Mouse (Mus musculus) naive thymus-derived CD4-positive, alpha-beta T cell, adult 2 months (primary cell): ENCODE data around the gene Tollip.

Experiments
- DNase-seq: peaks from one replicate; pipeline ENCODE4 v3.0.0-alpha.2; 2011; ENCODE audit warnings: low read depth

Tollip gene

DNA sequence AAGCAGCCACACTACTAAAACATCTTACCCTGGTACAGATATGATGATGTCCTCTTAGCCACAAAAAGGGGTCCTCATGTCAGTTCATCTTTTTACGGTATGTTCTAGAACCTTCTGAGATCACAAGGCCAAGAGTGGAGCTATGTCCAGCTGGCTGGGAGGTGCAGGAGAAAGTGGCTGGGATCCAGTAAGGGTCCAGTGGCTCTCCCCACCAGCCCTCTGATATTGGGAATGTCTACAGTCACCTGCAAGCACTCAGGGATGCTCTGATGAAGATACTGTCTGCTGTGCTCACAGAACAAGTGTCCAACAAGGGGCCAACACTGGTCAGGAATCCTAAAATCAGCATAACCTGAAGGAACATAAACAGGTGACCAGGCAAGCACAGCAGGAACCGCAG, at the start of gene Tollip:
Tollip (minus strand) TSS at position 101 of the 400 bp plus-strand sequence.
- DNase-seq, result no peak

DNA sequence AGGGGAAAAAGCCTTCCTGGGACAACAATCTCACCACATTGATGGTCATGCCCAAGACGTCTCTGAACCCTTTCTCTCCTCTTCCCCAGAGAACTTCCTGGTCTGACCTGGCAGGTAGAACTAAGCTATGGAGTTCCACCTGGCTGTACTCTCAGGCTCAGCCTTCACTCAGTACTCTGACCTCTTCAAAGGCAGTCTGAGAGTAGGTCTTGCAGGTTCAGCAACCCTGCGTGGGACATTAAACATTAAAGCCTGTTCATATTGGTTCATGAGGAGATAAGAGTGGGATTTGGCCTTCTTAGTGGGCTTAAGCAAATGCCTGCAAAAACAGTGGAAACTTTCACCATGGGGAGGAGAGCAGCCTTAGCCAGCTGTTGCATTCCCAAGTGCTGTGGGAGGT, 48.0 kb upstream of the Tollip start:
- DNase-seq, result no peak

DNA sequence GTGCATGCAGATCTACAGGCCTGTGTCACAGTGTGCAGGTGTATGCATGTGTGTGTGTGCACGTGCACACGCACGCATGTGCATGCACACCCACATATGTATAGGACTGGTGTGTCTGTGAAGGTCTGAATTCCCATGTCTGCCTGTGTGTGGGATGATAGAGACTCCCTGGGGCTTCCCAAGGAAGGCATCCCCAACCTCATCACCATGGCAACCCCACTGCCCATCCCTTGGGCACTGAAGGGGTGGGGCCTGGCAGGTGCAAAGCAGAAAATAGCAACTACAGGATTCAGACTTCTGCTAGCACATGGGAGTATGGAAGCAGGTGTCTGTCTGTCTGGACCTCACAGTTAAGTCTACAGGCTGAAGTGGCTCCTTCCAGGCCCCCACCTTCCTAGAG, 44.2 kb upstream of the Tollip start:
- DNase-seq, result no peak

DNA sequence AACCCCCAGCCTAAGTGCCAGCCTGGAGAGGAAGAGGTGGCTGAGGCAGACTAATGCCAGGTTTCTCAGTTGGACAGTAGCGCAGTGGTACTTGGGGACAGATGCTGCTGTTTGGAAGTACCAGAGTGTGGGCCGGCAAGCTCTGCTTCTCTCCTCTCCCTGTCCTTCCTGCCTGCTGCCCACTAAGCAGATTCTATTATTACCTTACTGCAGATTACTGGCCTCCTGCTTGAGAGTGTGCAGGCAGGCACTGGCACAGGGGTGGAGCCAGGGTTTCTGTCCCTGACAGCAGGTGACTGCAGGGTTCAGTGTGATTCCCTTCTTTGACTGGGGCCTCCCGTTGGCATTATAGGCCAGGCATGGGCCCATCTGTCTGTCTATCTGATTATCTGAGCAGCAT, 43.2 kb upstream of the Tollip start:
- no peak for DNase-seq

DNA sequence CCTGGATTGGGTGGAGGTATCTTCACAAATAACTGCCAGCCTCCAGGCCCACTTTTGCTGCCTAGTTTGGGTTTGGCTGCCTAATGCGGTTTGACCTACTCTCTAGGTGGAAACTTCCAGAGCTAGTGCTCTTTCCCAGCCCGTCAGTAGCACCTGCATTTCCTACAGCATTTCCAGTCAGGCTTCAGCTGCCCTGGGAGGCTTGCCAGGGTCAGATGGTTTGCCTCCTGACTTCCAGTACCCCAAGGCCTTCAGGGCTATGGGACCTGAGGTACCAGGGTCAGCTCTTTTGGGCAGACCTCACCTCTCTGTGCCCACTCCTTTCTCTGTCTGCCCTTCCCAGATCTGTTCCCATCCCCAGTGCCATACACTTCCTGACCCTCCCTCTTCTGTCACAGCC, 42.6 kb upstream of the Tollip start:
- no peak for DNase-seq

DNA sequence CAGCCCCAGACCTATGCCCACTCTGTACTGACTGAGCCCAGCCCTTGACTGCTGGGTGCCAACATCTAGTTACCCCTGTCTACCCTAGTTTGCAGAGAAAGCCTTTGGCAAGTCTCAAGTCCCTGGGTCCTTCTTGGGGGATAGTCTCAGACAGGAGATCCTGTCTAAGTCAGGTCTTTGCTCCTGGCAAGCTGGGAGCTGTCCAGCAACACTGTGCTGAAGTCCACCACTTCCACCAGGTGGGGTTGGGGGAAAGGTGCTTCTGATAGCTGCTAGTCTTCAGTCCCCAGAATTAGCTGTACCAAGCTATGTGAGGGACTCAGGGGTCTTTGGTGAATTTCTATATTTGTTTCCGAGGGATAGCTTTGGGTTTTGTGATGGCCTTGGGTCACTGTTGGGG, 40.8 kb upstream of the Tollip start:
- no peak for DNase-seq

DNA sequence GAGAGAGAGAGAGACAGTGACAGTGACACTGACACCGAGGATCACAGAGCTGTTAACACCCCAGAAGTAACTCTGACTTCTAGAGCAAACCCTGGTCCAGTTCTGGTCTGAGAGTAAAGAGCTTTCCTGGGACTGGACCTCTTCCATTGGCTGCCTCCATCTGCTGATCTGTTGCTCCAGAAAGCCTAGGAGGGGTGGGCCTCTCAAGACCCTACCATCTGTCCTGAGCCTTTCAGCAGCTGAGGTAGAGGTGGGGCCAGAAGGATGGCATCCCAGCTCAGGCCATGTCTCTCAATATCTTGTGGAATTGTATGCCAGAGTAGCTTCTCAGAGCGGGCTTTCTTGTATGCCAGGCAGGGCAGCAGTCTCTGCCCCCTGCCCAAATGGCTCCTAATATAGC, 39.9 kb upstream of the Tollip start:
- DNase-seq, result no peak

DNA sequence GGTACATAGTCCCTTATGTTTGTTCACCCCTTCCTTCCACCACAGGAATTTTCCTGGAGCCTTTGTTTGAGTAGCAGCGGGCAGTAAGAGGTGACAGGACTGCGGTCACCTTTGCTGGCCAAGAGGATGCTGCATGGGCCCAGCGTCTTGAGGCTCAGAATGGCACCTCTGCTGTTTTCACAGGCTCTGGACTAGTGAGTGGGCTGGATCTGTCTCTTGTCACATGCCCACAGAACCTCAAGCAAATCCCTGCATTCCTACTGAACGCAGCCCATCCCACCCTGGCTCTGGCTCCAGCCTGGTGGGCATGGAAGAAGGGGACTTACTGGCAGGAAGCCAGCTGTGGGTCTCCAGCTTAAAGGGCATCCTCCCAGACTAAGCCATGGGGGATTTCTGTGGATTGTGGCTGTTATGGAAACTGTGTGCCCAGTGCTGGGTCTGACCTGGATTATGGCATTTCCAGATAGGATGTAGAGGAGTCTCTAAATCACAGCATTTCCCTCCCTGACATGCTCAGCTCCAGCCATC, 39.3 kb upstream of the Tollip start:
- no peak for DNase-seq

DNA sequence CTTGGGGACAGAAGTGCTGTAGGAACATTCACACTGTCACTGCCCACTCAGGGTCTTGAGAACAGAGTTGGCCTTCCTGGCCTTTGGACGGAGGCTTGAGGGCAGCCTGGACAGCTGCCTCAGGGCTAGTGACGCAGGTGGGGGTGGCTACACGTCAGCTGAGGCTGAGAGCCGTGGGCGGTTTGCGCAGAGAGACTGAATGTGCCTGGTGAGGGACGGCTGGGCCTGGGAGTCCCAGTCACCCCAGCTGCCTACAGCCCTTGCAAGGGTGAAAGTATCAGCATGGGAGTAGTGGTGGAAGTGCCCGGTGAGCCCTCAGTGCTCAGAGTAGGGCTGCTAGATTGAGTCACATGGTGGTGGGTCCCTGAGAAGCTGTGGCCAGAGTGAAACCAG, 37.9 kb upstream of the Tollip start:
- DNase-seq, result no peak

DNA sequence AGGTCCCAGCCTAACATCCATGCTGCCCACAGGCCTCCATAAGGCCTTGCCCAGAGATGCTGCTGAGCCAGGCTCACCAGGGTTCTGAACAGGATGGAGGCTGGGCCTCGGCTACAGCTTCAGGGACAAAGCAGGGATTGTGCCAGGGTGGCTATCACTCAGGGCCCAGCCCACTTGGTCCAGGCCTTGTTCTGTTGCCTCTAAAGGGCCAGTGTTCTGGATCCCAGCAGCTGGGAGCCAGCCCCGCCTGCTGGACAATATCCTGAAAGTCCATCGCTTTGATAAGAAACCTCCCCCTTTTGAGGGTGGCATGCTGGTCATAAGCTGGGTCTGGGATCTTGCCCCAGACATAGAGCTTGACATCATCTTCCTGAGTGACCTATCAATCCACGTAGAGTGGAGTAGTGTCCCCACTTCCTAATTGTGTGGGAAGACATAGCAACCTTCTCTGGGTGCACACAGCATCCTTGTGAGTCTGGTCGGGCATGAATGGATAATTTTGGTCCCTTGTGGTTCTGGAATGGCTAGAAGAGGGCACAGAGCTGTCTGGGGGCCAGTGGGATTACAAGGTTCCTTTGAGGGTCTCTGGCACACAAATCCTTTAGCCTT, 37.4 kb upstream of the Tollip start:
- no peak for DNase-seq

DNA sequence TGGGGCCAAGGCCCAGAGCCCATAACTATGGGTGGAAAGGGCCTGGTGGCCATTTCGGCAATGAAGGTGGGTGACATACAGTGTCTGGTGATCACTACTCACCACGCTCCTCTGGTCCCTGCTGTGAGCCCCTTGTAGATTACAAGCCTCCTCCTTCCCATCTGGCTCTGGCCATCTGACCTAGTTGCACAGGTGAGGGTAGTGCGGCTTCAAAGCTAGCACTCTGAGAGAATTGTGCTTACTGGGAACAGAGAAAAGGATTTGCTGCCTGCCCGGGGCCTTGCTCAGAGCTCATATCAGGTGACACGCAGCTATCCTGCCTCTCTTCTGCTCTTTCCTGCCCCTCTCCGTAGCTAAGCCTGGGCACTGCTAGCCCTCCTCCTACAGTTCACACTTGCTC, 35.3 kb upstream of the Tollip start:
- no peak for DNase-seq

DNA sequence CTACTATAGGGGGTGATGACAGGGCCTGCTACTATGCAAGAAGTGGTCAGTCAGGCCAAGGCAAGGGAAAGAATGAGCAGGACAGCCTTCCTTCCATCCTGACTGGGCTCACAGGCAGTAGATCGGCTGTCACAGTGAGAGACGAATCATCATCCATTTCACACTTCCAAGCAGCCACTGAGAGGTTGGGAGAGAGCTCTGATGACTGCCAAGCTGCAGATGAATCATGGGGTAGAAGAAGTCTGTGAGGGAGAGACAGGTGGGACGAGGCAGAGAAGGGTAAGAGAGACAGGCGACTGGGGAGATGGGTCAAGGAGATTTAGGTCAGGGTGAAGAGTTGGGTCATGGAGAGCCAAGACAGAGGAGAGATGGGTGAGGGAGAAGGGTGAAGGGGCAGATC, 34.6 kb upstream of the Tollip start:
- DNase-seq, result no peak

DNA sequence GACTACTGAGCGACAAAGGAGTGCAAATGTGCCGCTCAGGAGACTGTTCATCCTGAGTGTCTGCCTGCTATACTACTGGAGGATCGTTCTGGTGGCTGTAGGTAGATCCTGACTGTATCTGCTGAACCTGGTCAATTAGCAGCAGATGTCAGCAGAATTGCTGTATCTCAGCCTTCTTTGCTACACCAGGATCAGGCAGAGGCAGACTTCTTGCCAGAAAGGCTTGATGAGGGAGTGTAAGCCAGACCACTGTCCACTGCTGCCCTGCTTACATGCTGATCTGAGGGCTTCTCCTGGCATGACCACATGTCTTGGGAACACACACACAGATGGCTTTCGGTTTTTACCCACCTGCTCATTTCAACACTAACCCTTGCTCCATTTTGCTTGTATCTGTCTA, 33.5 kb upstream of the Tollip start:
- DNase-seq, result no peak

DNA sequence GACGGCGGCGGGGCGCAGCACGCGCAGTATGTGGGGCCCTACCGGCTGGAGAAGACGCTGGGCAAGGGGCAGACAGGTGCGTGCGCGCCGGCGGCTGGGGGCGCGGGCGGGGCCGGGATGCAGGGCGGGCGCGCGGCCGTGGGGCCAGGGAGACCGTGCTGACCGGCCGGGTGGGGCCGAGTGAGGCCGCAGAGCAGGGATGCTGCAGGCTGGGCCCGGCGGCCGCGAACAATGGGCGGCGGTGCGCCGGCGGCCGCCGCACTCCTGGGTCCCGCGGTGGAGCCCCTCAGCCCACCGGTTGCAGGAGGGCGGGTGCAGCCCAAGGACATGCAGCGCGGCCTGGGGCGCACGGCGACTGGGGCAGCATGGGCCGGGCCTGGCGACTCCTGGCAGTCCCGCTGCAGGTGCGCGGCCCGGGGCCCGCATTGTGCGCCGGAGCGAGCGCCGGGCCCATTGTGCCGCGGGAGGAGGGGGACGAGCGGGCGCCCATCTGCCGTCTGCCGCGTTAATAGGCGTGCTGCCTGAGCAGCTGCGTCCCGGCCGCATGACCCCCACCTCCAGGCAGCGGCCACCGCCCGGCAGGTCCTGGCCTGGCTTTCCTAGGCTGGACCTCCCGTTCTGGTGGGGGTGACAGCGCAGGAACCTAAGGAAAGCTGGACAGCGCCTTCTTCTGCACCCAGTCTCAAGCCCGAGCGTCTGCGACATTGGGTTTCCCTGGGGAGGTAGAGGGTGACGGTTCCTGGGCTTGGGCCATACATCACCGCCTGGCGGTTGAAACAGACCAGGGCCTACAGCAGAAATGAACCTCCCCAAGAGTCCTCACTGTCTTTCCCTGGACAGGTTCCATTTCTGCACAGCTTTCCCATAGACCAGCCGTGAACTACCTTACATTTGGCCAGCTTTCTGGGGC, 32.1 kb upstream of the Tollip start:
- peak; percentile 15 for DNase-seq

DNA sequence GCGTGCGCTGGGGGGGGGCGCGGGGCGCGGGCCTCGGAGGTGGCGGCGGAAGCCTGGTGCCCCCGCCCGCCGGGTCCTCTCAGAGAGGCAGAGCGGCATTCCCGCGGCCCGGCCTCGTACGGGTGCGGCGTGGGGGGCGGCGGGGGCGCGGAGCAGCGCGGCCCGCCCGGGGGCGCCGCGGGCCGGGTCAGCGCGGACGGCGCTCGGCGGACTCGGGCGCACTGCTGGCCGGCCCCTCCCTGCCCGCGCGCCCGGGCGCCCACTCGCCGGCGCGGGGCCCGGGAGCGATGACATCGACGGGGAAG, 31.4 kb upstream of the Tollip start:
- no peak for DNase-seq

DNA sequence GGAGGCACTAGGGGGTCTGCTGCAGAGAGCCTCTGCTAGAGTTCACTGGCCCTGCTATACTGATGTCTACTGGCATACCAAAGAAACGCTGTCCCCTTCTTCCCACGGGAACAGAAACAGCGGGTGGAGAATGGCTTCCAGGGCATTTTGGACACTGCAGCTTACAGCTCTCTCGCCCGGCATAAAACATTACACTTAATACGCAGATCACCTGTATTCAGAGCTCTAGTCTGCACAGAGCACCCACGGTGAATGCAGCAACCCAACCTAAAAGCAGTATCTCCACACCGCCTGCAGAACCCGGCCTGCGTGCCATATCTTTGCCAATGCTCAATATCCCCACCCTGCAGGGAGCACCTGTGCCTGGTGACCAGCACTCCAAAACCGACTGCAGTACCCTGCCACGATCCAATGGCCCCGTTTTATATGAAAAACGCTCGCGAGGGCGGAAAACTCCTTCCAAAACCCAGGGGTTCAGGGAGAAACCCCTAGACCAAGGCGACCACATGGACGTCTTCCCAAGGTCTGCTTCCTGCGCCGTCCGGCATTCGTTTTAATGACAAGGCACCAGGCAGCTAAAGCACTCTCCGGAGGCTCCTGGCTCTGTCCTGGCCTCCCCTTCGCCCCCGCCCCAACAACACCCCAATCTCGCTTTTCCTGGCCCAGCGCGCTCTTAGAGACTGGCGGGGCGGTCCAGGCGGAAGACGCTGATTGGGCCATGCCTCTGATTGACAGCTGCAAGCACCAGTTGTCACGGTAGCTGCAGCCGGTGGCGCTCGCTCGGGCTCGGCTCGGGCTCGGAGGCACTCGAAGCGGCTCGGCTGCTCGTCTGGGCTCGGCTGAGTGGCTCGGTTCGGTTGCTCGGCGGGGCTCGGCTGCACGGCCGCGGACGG, 30.8 kb upstream of the Tollip start, which contains the start of gene Brsk2:
Brsk2 (plus strand) TSS at position 846 of the 893 bp plus-strand sequence.
- peak; percentile 87 for DNase-seq

DNA sequence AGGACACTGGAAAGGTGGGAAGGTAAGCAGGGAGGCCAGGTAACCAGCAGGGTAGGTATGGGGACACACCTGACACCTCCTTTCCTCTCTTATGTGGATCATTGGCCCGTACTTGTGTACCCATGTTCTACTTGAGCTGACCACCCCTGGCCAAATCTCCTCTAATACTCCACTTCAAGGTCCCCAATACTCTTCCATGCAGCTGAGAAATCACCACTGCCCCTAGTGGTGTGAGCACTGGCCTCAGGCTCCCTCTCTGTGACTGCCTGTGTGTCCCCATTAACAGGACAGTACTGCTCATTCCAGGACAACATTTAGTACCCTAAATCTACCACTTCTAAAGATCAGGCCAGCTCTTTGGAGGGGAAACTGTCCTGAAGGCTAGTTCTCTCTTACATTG, 29.7 kb upstream of the Tollip start:
- peak; percentile 9 for DNase-seq

DNA sequence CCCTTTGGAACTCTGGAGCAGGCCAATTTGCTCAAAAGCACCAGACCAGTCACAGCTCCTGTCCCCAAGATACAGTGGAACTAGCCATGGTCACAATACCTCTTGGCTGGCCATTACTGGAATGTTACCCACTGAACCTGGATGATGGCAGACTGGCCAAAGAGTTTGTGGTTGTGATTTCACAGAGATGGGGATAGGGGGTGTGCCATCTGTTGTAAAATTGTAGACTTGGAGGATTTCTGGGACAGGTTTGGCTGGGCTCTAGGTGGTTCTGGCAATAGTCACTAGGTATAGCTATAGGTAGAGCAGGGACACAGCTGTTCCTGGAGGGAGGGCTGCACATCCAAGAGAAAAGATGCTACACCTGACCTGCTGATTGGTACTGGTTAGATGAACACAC, 29.2 kb upstream of the Tollip start:
- no peak for DNase-seq

DNA sequence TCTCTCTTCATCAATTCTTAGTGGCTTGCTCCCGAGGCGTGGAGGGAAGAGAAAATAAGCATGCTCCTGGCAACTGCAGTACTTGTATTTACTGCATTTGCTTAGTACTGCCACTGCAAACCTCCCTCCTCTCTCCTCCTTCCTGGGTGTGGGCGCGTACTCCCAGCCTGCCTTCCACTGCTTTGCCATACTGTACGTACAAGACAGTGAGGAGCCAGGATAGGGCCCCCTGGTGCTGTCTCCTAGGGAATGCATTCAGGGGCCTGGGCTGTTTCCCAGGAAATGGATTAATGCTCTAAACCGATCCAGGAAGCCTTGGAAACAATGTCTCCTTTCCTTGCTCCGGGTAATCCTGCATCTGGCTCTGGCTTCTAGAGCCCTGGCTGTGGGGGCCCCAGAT, 27.6 kb upstream of the Tollip start:
- no peak for DNase-seq

DNA sequence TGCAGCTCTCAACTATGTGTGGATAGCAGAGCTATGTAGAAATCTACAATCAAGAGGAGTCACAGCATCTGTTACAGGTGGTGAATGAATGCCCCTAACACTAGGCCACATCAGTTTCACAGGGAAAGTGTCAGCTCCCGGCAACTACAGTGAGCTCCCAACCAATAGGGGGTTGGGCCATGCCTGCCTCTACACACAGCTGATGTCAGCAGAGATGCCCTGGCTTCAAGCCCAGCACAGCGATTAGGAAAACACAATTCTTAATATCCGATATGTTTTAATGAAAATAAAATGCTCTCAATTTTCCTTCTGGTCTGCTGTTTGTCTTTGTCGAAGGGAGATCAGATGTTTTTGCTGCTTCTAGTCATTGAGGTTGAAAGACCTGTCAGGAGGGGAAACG, 25.1 kb upstream of the Tollip start:
- no peak for DNase-seq

DNA sequence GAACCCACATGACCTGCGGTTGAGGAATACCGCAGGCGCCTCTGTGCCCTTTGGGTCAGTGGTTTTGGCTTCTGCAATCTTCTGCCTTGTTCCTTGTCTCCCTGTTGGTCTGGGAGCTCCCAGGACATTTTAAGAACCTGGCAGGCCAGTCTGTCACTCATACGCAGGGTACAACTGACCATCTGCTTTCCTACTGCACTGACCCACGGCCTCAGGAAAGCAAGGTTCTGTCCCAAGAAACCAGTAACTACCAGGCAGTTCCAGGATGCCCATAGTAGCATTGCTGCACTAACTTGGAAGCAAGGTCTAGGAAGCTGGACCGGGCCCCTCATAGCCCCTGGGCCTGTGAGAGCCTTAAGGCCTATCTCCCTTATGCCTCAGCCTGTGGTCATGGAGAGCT, 16.6 kb upstream of the Tollip start:
- DNase-seq, result no peak

DNA sequence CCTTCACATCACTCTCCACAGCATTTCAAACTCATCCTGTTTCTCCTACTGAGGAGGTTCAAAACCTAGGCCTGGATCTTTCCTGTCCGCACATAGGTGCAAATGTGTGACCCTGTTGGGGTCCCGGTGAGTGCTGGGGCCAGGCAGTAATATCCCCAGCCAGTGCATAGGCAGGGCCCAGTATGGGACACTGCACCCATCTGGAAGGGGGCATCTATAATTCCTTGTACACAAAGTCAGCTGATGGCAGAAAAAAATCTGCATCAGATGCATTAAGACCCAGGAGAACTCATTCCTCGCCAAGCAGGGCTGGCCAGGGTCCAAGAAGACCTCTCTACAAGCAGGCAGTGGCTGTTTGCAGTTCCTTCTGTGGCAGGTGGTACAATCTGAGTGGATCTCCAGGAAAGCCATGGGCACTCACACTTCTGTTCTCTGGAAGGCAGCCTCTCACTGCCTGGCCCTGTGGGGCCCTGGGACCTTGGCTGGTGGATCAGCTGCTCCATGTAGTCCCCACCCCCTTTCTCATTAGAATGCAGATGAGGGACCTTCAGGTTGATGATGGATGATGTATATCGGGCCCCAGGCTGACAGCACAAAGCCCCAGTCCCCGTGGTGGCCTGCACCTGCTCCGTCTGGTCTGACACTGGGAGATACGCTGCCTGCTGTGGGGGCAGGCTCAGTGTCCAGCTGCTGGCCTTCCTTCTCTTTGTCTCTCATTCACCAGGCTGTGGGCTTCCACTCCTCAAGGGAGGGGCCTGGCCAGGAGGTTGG, 16.0 kb upstream of the Tollip start:
- DNase-seq, result no peak
